Mouse (Mus musculus) urinary bladder, postnatal 4 days (tissue): Measurements from ENCODE around the gene Trappc2.

ENCODE experiments used
- DNase-seq, 2 experiments: peaks; one replicate each; pipeline ENCODE4 v3.0.0; 2021 to 2022; ENCODE audit warnings: low spot score in 2 of 2

Trappc2 gene

GRCm38 (mm10) chrX:166440036-166440615 lies at the start of gene Trappc2:
Trappc2 (plus strand) TSS chrX:166440574.
- DNase-seq: no peak

GRCm38 (mm10) chrX:166393753-166394152 lies 46.6 kb upstream of the Trappc2 start:
- DNase-seq: no peak

DNA sequence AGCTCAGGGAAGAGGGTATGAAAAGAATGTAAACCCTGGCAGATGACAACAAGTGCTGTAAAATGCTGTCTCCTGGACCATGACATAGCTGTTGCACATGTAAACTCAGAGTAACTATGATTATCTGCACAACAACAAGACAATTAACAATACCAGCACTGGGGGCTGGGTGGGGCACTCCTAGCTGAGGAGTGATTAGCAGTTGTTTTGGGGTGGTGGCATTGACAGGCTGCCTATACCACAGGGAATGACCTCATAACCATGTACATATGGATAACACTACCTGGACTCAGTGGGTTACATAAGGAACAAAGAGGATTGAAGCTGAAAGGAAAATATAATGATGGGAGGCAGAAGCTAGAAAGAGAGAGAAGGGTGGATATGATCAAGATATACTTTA lies 32.5 kb upstream of the Trappc2 start:
- DNase-seq: no peak

GRCm38 (mm10) chrX:166416196-166416595 lies 24.2 kb upstream of the Trappc2 start:
- no peak for DNase-seq

DNA sequence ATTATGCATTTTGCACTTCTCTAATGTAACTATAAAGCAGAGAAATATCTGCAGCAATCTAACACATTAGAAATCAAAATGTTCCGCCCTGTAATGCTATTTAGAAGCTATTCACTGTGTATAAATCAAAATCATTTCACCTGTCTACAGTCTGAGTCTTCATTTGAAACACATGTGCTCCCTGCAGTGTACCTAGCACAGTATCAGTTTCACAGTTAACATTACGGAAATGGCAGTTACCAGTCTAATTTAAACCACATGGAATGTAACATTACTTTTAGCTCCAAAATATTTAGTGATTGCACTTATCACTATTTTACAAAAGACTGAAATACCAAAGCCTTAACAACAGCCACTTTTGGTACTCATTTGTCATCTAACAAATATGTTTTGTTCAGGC lies 5.6 kb upstream of the Trappc2 start:
- DNase-seq: no peak

DNA sequence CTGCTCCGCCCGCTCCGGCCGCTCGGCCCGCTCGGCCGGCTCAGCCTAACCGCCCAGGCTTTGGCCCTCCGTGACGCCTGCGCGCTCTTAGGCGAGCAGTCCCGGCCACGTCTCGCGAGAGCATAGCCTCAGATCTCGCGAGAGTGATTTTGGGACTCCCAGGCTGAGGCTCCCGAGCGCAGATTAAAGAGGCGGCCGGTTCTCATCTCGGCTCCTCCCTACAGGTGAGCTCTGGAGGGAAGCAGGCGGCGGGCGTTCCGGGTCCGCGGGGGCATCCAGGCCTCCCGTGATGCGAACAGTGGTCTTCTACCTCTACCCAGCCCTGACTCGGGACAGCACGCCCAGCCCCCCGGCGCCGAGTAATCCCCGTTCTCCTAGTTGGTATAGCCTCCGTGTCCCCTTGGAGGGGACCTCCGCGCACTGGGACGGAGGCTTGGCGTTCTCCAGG lies 266 bp downstream of the Trappc2 start, which contains the start of gene Ofd1:
TSS of gene Ofd1 (minus strand) at position 89 of the 448 bp plus-strand sequence.
- DNase-seq: peak; percentile 83 to 89

DNA sequence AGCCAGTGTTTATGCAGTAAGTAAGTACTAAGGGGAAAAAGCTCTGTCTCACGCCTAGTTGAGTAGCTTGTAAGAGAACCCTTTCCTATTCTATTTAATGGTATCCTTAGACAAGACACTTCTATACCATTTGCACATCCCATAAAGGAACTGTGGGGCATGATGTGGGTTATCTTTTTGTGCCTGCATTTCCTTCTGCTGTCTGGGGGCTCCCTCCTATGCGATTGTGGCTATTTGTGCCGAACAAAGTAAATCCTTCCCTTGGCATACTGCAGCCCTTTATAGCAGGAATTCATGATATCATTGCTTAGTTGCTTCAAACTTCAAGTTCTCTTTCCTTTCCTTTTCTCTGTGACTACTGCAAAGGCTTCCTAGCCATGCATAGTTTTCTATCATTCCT lies 4.2 kb downstream of the Trappc2 start:
- no peak for DNase-seq

GRCm38 (mm10) chrX:166453532-166453931 lies 13.2 kb downstream of the Trappc2 start:
- no peak for DNase-seq

- DNase-seq: no peak
Measured at GRCm38 (mm10) chrX:166454331-166454730, 14.0 kb downstream of the Trappc2 start.

- no peak for DNase-seq
Measured at GRCm38 (mm10) chrX:166455525-166455924, 15.2 kb downstream of the Trappc2 start.

GRCm38 (mm10) chrX:166468321-166468720 lies 27.9 kb downstream of the Trappc2 start:
- no peak for DNase-seq

GRCm38 (mm10) chrX:166472612-166473011 lies 32.2 kb downstream of the Trappc2 start:
- no peak for DNase-seq

- no peak for DNase-seq
Measured at GRCm38 (mm10) chrX:166477393-166477792, 37.0 kb downstream of the Trappc2 start.

GRCm38 (mm10) chrX:166478631-166479364 lies 38.4 kb downstream of the Trappc2 start:
- no peak for DNase-seq

GRCm38 (mm10) chrX:166479365-166479983 lies 39.1 kb downstream of the Trappc2 start, which contains the start of gene Rab9:
Rab9 (minus strand) TSS chrX:166479867.
- peak; percentile 88 to 92 for DNase-seq

GRCm38 (mm10) chrX:166495052-166495451 lies 54.7 kb downstream of the Trappc2 start:
- DNase-seq: no peak

DNA sequence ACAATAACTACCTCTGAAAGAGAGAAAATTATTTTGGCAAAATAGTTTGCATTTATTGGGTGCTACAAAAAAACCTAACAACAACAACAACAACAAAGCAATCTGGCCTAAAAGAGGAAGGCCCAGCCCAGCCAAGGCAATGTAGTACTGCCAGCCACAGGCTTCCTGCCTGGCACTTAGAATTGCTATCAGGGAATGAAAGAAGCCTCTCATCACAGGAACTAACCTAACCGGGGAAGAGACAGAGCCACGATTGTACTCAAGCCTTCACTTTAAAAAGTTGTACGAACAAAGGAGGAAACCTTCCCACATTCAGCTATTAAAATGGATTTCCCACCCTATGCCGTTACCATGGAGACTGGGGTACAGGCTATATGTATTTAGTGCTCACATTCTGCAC lies 57.4 kb downstream of the Trappc2 start:
- DNase-seq: no peak

DNA sequence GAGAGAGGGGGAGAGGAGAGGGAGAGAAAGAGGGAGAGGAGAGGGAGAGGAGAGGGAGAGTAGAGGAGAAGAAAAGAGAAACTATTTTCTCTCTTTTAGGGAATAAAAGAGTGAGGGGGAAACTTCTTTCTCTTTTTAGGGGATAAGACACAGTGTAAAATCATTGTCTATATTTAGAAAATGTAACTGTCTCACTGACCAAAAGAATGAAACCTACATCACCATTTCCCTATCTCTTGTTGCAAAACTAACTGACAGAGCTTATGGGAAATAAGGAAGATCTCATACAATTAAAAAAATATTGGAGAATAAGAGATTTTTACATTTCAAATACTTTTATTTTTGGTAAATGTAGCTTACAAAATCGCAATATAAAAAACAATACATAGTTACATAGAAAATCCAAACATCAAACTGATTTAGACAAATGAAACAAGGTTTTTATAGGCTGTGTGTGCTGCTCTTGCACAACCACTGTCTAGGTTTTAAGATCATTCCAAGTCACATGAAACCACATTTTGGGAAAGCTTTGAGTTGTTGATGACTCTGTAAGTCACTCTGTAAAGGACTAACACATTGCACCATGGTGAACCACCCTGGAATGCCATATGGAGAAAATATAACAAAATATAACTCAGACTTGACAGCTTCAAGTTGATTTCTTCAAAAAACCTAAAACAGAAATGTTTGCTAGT lies 59.3 kb downstream of the Trappc2 start:
- DNase-seq: no peak
